ENCODE assay signal across 8 mouse cellular contexts in the genomic region with DNA sequence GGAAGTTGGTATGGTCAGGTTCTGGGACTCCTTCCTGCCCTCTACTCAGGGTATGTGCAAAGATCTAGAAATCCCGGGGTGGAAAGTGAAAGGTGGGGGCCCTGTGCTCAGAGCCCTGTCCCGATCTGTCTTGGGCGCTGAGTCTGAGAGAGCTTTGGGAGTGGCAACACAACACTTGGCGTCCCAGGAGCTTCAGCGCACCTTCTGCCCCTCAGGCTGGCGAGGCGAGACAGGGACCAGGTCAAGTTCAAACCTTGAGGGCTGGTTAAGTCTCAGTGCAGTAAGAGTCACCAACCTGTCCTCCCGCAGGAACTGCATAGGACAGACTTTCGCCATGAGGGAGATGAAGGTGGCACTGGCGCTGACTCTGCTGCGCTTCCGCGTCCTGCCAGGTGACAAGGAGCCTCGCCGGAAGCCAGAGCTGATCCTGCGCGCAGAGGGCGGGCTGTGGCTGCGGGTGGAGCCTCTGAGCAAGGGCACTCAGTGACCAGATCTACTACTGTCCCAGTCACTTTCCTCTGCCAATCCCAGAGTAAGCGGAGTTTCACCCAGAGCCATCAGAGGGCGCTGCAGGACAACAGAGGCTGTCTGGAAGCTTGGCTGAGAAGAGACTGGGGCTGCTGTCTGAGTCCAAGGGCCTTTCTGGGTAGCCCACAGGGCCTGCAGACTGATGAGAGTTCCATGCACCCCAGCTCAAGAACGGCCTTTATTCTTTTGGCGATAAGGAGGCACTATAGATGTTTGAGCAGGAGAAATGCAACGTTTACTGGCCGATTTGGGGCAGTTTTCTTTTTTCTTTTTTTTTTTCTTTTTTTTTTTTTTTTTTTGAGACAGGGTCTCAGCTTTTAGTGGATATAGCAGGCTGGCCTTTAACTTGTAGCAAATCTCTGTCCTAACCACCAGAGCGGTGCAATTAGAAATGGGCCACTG. TPM values are rescaled to one million over a fixed set of nuclear protein-coding genes. Genes with fewer than 3 reads are reported as not detected.
A peak's percentile ranks its signal among the peaks of the same experiment; 100 is the strongest.
DNase-seq lines count a peak whose midpoint lies in the region; ATAC-seq lines count a peak whose summit lies in the region.

No protein-coding gene starts in this region.

- DNase-seq in Muller cell, postnatal 12 days (ENCODE audit: inconsistent ontology term) = peak; percentile 77
- DNase-seq in cerebellum, adult 9-10 months = peak; percentile 98
- peak; percentile 89 for DNase-seq in hindbrain, embryonic 10.5 days (ENCODE audit: low spot score)
- DNase-seq in layer of hippocampus, adult 9-11 months = peak; percentile 87
- DNase-seq in ovary, adult 18-20 months (ENCODE audit: low spot score) = peak; percentile 73
- peak; percentile 92 for DNase-seq in thymus, postnatal 0 days (ENCODE audit: low spot score)

- no peaks in the 10 kb centered on the region for H3K27me3 ChIP-seq in hindbrain, embryonic 10.5 days (ENCODE audit: insufficient read depth, poor library complexity, severe bottlenecking)
- no peaks in the 10 kb centered on the region for H3K27me3 ChIP-seq in lung, embryonic 16.5 days (ENCODE audit: control insufficient read depth, insufficient read depth, low read depth, low read length)

- ATAC-seq in frontal cortex, adult (ENCODE audit: low TSS enrichment) = peak; percentile 95
- ATAC-seq in lung, embryonic 16.5 days (ENCODE audit: low read depth) = peak; percentile 92

- peak overlapping the region; percentile 48 for H3K4me3 ChIP-seq in hindbrain, embryonic 10.5 days
- peak overlapping the region; percentile 45 for H3K4me3 ChIP-seq in lung, embryonic 16.5 days (ENCODE audit: low read length)

- H3K9me3 ChIP-seq in hindbrain, embryonic 10.5 days = no peaks in the 10 kb centered on the region
- H3K9me3 ChIP-seq in lung, embryonic 16.5 days (ENCODE audit: control insufficient read depth, low read length) = no peaks in the 10 kb centered on the region

- H3K27ac ChIP-seq in hindbrain, embryonic 10.5 days = peak overlapping the region; percentile 25; the same call in 1 of the 2 replicates
- no peak overlapping the region for H3K27ac ChIP-seq in lung, embryonic 16.5 days (ENCODE audit: low read length)

- H3K4me1 ChIP-seq in hindbrain, embryonic 10.5 days (replicated peaks) = peaks cover 8% of the 10 kb centered on the region
- no peaks in the 10 kb centered on the region for H3K4me1 ChIP-seq in lung, embryonic 16.5 days (replicated peaks; ENCODE audit: control insufficient read depth, insufficient read depth, low read length)

- H3K9ac ChIP-seq in lung, embryonic 16.5 days (ENCODE audit: low read length) = peak overlapping the region; percentile 67

- H3K4me2 ChIP-seq in lung, embryonic 16.5 days (ENCODE audit: low read depth, low read length) = peak overlapping the region; percentile 60

- WGBS in hindbrain, embryonic 10.5 days = 17% methylated on average over 26 of the region's 26 CpGs
- 13% methylated on average over 26 of the region's 26 CpGs for WGBS in lung, embryonic 16.5 days

- H3K36me3 ChIP-seq in hindbrain, embryonic 10.5 days = 0 out of 2 replicates have a peak, but pooled peaks cover 6% of the 10 kb centered on the region
- H3K36me3 ChIP-seq in lung, embryonic 16.5 days (ENCODE audit: control insufficient read depth, insufficient read depth, low read length) = no peaks in the 10 kb centered on the region

RNA-seq across cellular contexts. Expression of a gene that starts 7.7 kb away (rescaled TPM):
- 12.9 and 14.4 TPM in 2 replicates for polyA plus RNA-seq in hindbrain, embryonic 10.5 days (2016; fragmentation: Nextera tagmentation; extraction: Ambion mirVana)
- polyA plus RNA-seq in lung, embryonic 16.5 days (2015; fragmentation: Nextera tagmentation; extraction: Ambion mirVana) = 19.7 and 22.7 TPM in 2 replicates
- polyA plus RNA-seq in thymus, postnatal 0 days (2015; fragmentation: Nextera tagmentation; extraction: Ambion mirVana) = 5.6 and 6.3 TPM in 2 replicates

RNA-seq across cellular contexts. Expression of a gene that starts 22.8 kb away (rescaled TPM):
- polyA plus RNA-seq in hindbrain, embryonic 10.5 days (2016; fragmentation: Nextera tagmentation; extraction: Ambion mirVana) = 8.0 and 8.9 TPM in 2 replicates
- polyA plus RNA-seq in lung, embryonic 16.5 days (2015; fragmentation: Nextera tagmentation; extraction: Ambion mirVana) = 7.9 and 8.7 TPM in 2 replicates
- 2.2 and 3.0 TPM in 2 replicates for polyA plus RNA-seq in thymus, postnatal 0 days (2015; fragmentation: Nextera tagmentation; extraction: Ambion mirVana)
